Mouse (Mus musculus): ENCODE results near the gene Ikbke. TPM values are rescaled to one million over a fixed set of nuclear protein-coding genes. Genes with fewer than 3 reads are reported as not detected.

Gene Ikbke
- polyA plus RNA-seq, 1 experiment from 2014 or later, result 0.81 TPM

Other genes starting within 250 kb of the Ikbke start
- gene Mapkapk2, start 181.8 kb downstream of the Ikbke start, polyA plus RNA-seq (2014; fragmentation: Nextera tagmentation; extraction: Ambion mirVana), result 36.5 and 39.7 TPM in 2 replicates
- gene Dyrk3, start 141.3 kb downstream of the Ikbke start, polyA plus RNA-seq (2014; fragmentation: Nextera tagmentation; extraction: Ambion mirVana), result 10.4 and 11.3 TPM in 2 replicates
- 55.0 and 58.5 TPM in 2 replicates for gene Eif2d, start 126.4 kb downstream of the Ikbke start, polyA plus RNA-seq (2014; fragmentation: Nextera tagmentation; extraction: Ambion mirVana)
- 1.2 and 1.4 TPM in 2 replicates for gene Rassf5, start 34.3 kb downstream of the Ikbke start, polyA plus RNA-seq (2014; fragmentation: Nextera tagmentation; extraction: Ambion mirVana)
- gene Srgap2, start 247.7 kb upstream of the Ikbke start, polyA plus RNA-seq (2014; fragmentation: Nextera tagmentation; extraction: Ambion mirVana), result 15.2 and 15.8 TPM in 2 replicates
- gene Fam72a, start 248.3 kb upstream of the Ikbke start, polyA plus RNA-seq (2014; fragmentation: Nextera tagmentation; extraction: Ambion mirVana), result 2.7 and 3.0 TPM in 2 replicates

Measured in neural tube, embryonic 11.5 days (tissue).